Mouse (Mus musculus): ENCODE results near the gene Cdx2.
A peak's percentile ranks its signal among the peaks of the same experiment; 100 is the strongest.

Cdx2 gene

GRCm38 (mm10) chr5:147315432-147316075, 8.5 kb upstream of the Cdx2 start:
- no peak for DNase-seq

GRCm38 (mm10) chr5:147314646-147315431, 7.8 kb upstream of the Cdx2 start:
- no peak for DNase-seq

GRCm38 (mm10) chr5:147312830-147313685, 6.0 kb upstream of the Cdx2 start:
- DNase-seq: no peak

- DNase-seq: no peak
Measured at GRCm38 (mm10) chr5:147309786-147310185, 2.7 kb upstream of the Cdx2 start.

- DNase-seq: no peak
Measured at GRCm38 (mm10) chr5:147308451-147308850, 1.4 kb upstream of the Cdx2 start.

GRCm38 (mm10) chr5:147307398-147307785, 322 bp upstream of the Cdx2 start:
- DNase-seq: no peak

GRCm38 (mm10) chr5:147305856-147306637, 1.0 kb downstream of the Cdx2 start:
- DNase-seq: no peak

- DNase-seq: no peak
Measured at GRCm38 (mm10) chr5:147305166-147305565, 1.9 kb downstream of the Cdx2 start.

GRCm38 (mm10) chr5:147304276-147305155, 2.6 kb downstream of the Cdx2 start:
- DNase-seq: no peak

- no peak for DNase-seq
Measured at GRCm38 (mm10) chr5:147302746-147303400, 4.2 kb downstream of the Cdx2 start.

GRCm38 (mm10) chr5:147302141-147302540, 4.9 kb downstream of the Cdx2 start:
- no peak for DNase-seq

GRCm38 (mm10) chr5:147301781-147302070, 5.3 kb downstream of the Cdx2 start:
- no peak for DNase-seq

GRCm38 (mm10) chr5:147300917-147301780, 5.9 kb downstream of the Cdx2 start:
- no peak for DNase-seq

GRCm38 (mm10) chr5:147300001-147300363, 7.1 kb downstream of the Cdx2 start:
- no peak for DNase-seq

GRCm38 (mm10) chr5:147299255-147300000, 7.6 kb downstream of the Cdx2 start:
- peak in 1 of 2 experiments; percentile 46 for DNase-seq

- DNase-seq: no peak
Measured at GRCm38 (mm10) chr5:147297249-147297648, 9.8 kb downstream of the Cdx2 start.

- no peak for DNase-seq
Measured at GRCm38 (mm10) chr5:147294121-147294520, 12.9 kb downstream of the Cdx2 start.

- peak in 1 of 2 experiments; percentile 60 for DNase-seq
Measured at GRCm38 (mm10) chr5:147293127-147293910, 13.8 kb downstream of the Cdx2 start.
